Mouse (Mus musculus) embryonic facial prominence, embryonic 15.5 days (tissue): ENCODE results near the gene Mtmr1. TPM values are rescaled to one million over a fixed set of nuclear protein-coding genes. Genes with fewer than 3 reads are reported as not detected.

ENCODE experiments used
- ATAC-seq: fragments of 200-750 bp; cut with Nextera tagmentation; 2 replicates; pipeline ENCODE4 v1.8.0; 2017; ENCODE audit warnings: low read depth, moderate TSS enrichment; ENCODE audit not compliant: insufficient number of reproducible peaks, low FRiP score, low TSS enrichment
- H3K27ac ChIP-seq: fragments of 300-500 bp; sonication (generic); replicated peaks from 2 replicates; pipeline ENCODE4 v1.5.1; 2015; ENCODE audit warnings: mild to moderate bottlenecking, inconsistent platforms
- H3K27me3 ChIP-seq: fragments of 300-500 bp; sonication (generic); 2 replicates; pipeline ENCODE4 v1.6.1; 2015; ENCODE audit warnings: inconsistent platforms
- H3K36me3 ChIP-seq: fragments of 300-500 bp; sonication (generic); 2 replicates; pipeline ENCODE4 v1.6.1; 2015; ENCODE audit warnings: mild to moderate bottlenecking, inconsistent platforms
- H3K4me1 ChIP-seq: fragments of 300-500 bp; sonication (generic); 2 replicates; pipeline ENCODE4 v1.6.1; 2015; ENCODE audit warnings: inconsistent platforms
- H3K4me2 ChIP-seq: fragments of 300-500 bp; sonication (generic); replicated peaks from 2 replicates; pipeline ENCODE4 v1.6.1; 2015; ENCODE audit warnings: mild to moderate bottlenecking, inconsistent platforms
- H3K4me3 ChIP-seq: fragments of 300-500 bp; sonication (generic); replicated peaks from 2 replicates; pipeline ENCODE4 v1.5.1; 2015; ENCODE audit warnings: mild to moderate bottlenecking, inconsistent platforms
- H3K9ac ChIP-seq: fragments of 300-500 bp; sonication (generic); 2 replicates; pipeline ENCODE4 v1.6.1; 2015; ENCODE audit warnings: inconsistent platforms
- H3K9me3 ChIP-seq: fragments of 300-500 bp; sonication (generic); replicated peaks from 2 replicates; pipeline ENCODE4 v1.6.1; 2016; ENCODE audit warnings: inconsistent platforms
- WGBS: fragments of 180-500 bp; shearing (Covaris S2); methylation state at CpG from one replicate; pipeline ENCODE4 v1.1.7; 2015; 5-methylcytosine and 5-hydroxymethylcytosine counted together
- polyA plus RNA-seq: library from polyadenylated mRNA; unstranded; fragments of >200 nt; fragmentation: Nextera tagmentation; extraction: Ambion mirVana; gene quantifications from 2 replicates; pipeline ENCODE4 v1.2.1, GENCODE M21; 2015

Gene Mtmr1
- polyA plus RNA-seq, 1 experiment from 2014 or later, result 12.4 TPM

DNA sequence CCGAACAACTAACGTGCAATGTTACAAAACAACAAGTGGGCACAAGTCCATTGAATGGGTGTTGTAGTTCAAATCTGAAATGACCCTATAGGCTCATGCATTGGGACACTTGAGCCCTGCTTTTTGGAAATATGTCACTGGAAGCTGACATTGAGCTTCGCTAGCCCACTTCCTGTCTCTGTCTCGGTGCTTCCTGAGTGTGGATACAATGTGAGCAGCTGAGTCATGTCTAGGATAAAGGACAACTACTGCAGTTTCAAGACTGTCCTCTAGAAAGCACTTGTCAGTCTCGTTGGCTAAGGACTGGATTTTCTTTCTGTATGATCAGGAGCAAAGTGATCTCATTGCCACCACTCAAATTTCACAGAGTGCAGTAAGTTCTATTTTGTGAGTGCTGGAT, 78.4 kb downstream of the Mtmr1 start:
- Histone ChIP-seq H3K9ac (no peak overlapping the region), H3K27ac (no peak overlapping the region), H3K36me3 (no peaks in the 10 kb centered on the region; the same call in 1 of the 2 replicates), H3K9me3 (no peaks in the 10 kb centered on the region), H3K27me3 (no peaks in the 10 kb centered on the region), H3K4me2 (no peak overlapping the region), H3K4me1 (no peaks in the 10 kb centered on the region), H3K4me3 (no peak overlapping the region)
- 72% methylated on average over 5 of the region's 5 CpGs for WGBS
- ATAC-seq, result no peak

DNA sequence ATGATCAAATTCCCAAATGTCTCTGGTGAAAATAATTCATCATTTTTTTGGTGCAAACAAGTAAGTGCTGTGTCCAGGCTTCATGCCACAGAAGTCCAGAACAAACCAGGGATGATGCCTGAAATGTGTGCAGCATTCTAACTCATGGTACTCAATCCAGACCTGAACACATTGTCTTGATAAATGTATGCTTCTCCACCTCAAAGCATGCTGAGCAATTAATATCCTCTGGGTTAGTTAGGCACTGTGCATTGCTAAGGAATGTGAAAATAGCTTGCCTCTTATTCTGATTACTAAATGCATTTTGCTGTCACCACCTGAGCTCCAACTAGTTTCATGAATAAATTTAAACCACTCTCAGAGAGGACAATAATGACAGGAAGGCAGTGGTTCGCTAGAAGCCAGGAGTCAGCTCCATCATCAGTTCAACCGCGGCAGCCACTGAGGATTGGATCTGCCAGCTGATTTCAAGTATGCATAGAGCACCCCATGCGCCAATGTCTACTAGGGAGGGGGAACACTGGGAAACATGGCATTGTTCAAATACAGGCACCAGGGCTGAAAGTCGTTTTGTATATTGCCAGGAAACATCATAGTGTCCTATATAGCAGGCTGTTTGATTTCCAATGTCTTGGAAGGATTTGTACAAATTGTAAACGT, 91.6 kb downstream of the Mtmr1 start:
- H3K9me3 ChIP-seq, result no peaks in the 10 kb centered on the region
- no peak overlapping the region for H3K4me3 ChIP-seq
- ATAC-seq, result no peak
- H3K36me3 ChIP-seq, result no peaks in the 10 kb centered on the region
- no peak overlapping the region for H3K27ac ChIP-seq
- no peak overlapping the region for H3K9ac ChIP-seq
- no peaks in the 10 kb centered on the region for H3K27me3 ChIP-seq
- WGBS, result 68% methylated on average over 6 of the region's 6 CpGs
- no peaks in the 10 kb centered on the region for H3K4me1 ChIP-seq
- no peak overlapping the region for H3K4me2 ChIP-seq

DNA sequence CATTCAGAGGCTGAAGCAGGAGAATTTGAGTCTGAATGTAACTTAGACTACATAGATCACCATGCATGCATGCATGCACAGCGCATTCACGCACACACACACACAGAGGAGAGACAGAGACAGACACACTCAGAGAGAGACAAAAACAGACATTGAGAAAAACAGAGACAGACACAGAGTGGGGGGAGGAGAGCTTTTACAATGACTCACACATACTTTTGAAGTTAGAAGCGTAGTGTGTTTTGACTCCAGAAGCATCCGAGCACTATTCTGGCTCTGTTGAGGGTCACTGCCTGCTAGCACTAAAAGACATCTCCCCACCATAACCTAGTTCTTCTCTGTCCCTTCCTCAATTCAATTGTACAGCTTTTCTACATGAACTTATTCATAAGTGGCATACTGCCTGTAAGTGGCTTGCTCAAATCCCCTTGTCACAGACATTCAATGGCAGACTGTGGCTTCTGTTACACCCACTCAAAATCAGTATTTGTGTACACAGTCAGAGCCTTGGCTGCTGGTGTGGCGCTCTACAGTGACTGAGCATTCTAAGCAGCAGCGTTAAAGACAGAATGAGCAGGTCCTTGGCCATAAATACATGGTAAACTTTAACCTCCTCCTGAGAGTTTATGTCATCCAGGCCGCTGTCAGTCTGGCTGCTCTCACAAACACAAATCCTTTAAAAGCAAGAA, 99.7 kb downstream of the Mtmr1 start:
- H3K9ac ChIP-seq, result no peak overlapping the region
- no peak for ATAC-seq
- 79% methylated on average over 7 of the region's 7 CpGs for WGBS

DNA sequence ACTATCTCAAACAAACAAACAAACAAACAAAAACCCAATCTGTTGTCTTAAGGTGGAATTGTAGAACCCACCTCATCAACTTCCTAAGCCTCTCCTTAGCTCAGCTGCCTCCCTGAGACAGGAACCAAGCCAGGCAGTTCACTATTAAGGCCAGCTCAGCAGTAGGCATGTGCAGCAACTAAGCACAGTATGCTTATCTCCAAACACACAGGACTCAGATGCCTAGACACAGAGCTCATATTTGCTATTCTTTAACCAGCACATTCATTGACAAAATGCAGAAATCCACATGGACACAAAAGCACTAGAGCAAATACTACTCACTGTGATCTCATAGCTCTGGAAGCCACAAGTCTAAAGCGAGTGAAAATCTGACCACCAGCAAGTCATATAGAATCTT, 100.9 kb downstream of the Mtmr1 start:
- WGBS, result 69% methylated on average over 1 of the region's 1 CpGs
- H3K9me3 ChIP-seq, result no peaks in the 10 kb centered on the region
- H3K9ac ChIP-seq, result no peak overlapping the region
- no peaks in the 10 kb centered on the region for H3K36me3 ChIP-seq
- no peak overlapping the region for H3K4me2 ChIP-seq
- no peak for ATAC-seq
- no peak overlapping the region for H3K27ac ChIP-seq
- H3K4me1 ChIP-seq, result no peaks in the 10 kb centered on the region
- no peaks in the 10 kb centered on the region for H3K27me3 ChIP-seq
- no peak overlapping the region for H3K4me3 ChIP-seq

More for the DNA sequence above, 99.7 kb downstream of the Mtmr1 start:
- Histone ChIP-seq H3K4me1 (no peaks in the 10 kb centered on the region), H3K9me3 (no peaks in the 10 kb centered on the region), H3K27me3 (no peaks in the 10 kb centered on the region), H3K4me3 (no peak overlapping the region), H3K36me3 (no peaks in the 10 kb centered on the region), H3K27ac (no peak overlapping the region), H3K4me2 (no peak overlapping the region)

DNA sequence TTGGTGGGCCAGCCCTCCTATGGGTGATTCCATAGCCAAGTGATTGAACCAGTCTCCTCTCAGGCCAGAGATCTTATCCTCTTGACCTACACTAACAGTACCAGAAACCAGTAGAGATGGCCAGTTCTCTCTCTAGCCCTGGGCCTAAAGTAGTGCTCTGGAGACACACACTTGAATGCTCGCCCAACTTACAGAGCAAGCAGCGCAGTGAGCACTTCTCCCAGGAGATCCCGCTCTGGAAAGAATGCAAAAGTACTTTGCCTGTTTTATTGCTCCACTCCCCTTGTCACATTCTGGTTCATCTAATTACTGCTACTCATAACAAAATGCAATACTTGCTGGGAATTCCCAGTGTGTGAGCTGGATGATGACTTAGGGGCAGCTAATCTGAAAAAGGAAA, 102.9 kb downstream of the Mtmr1 start:
- H3K27me3 ChIP-seq, result no peaks in the 10 kb centered on the region
- 88% methylated on average over 3 of the region's 3 CpGs for WGBS
- no peaks in the 10 kb centered on the region for H3K9me3 ChIP-seq
- H3K4me1 ChIP-seq, result no peaks in the 10 kb centered on the region
- no peak overlapping the region for H3K4me2 ChIP-seq
- no peak overlapping the region for H3K27ac ChIP-seq
- H3K4me3 ChIP-seq, result no peak overlapping the region
- H3K36me3 ChIP-seq, result no peaks in the 10 kb centered on the region
- no peak overlapping the region for H3K9ac ChIP-seq
- ATAC-seq, result no peak

Other genes starting within 250 kb of the Mtmr1 start
- gene Mtm1, start 154.0 kb upstream of the Mtmr1 start, polyA plus RNA-seq, result 4.8 and 5.1 TPM in 2 replicates
- 36.3 and 36.4 TPM in 2 replicates for gene Cd99l2, start 128.1 kb downstream of the Mtmr1 start, polyA plus RNA-seq
- 196 and 201 TPM in 2 replicates for gene Hmgb3, start 191.2 kb downstream of the Mtmr1 start, polyA plus RNA-seq